Mouse (Mus musculus): Measurements from ENCODE around the gene Cyp2f2. TPM values are rescaled to one million over a fixed set of nuclear protein-coding genes. Genes with fewer than 3 reads are reported as not detected.

Cyp2f2 gene
- polyA plus RNA-seq, 1 experiment: not detected

GRCm38 (mm10) chr7:27166614-27167474 lies 47.1 kb downstream of the Cyp2f2 start, which contains the start of gene Egln2:
Gene Egln2 (minus strand): TSS chr7:27166802.
- TF ChIP-seq CTCF (IDR thresholded peaks at IDR 0.05; ENCODE audit: low read depth, low read length): no peak
- no peak for TF ChIP-seq POLR2A (IDR thresholded peaks at IDR 0.05; ENCODE audit: insufficient read depth, low read length)
- no peak for TF ChIP-seq EP300 (IDR thresholded peaks at IDR 0.05; ENCODE audit: insufficient read depth, low read depth, low read length)
- H3K27ac ChIP-seq (ENCODE audit: insufficient read depth, low read length): peak within 1 kb of the TSS; percentile 42; the same call in 1 of the 2 replicates
- H3K4me1 ChIP-seq (ENCODE audit: control insufficient read depth, insufficient read depth, low read length): no peaks in the 10 kb centered on the region
- H3K4me3 ChIP-seq (ENCODE audit: low read depth, low read length): peak within 1 kb of the TSS; percentile 97
- no peaks in the 10 kb centered on the region for H3K9me3 ChIP-seq (replicated peaks; ENCODE audit: control insufficient read depth, insufficient read depth, low read length, poor library complexity, severe bottlenecking)
- H3K9ac ChIP-seq (ENCODE audit: low read depth, poor library complexity, severe bottlenecking): peak within 1 kb of the TSS; percentile 82
- no peaks in the 10 kb centered on the region for H3K36me3 ChIP-seq (ENCODE audit: control insufficient read depth, insufficient read depth, low read length, poor library complexity, severe bottlenecking)
- no peaks in the 10 kb centered on the region for H3K27me3 ChIP-seq (ENCODE audit: control insufficient read depth, insufficient read depth, low read length, poor library complexity, severe bottlenecking)

- Histone ChIP-seq H3K36me3 (ENCODE audit: control insufficient read depth, insufficient read depth, low read length, poor library complexity, severe bottlenecking) (no peaks in the 10 kb centered on the region), H3K9me3 (replicated peaks; ENCODE audit: control insufficient read depth, insufficient read depth, low read length, poor library complexity, severe bottlenecking) (no peaks in the 10 kb centered on the region), H3K4me1 (ENCODE audit: control insufficient read depth, insufficient read depth, low read length) (no peaks in the 10 kb centered on the region), H3K27ac (ENCODE audit: insufficient read depth, low read length) (0 out of 2 replicates have a peak overlapping the region, but pooled peaks have one; percentile 14), H3K27me3 (ENCODE audit: control insufficient read depth, insufficient read depth, low read length, poor library complexity, severe bottlenecking) (no peaks in the 10 kb centered on the region), H3K9ac (ENCODE audit: low read depth, poor library complexity, severe bottlenecking) (no peak overlapping the region), H3K4me3 (ENCODE audit: low read depth, low read length) (no peak overlapping the region)
- TF ChIP-seq EP300 (IDR thresholded peaks at IDR 0.05; ENCODE audit: insufficient read depth, low read depth, low read length): no peak
- no peak for TF ChIP-seq CTCF (IDR thresholded peaks at IDR 0.05; ENCODE audit: low read depth, low read length)
- TF ChIP-seq POLR2A (IDR thresholded peaks at IDR 0.05; ENCODE audit: insufficient read depth, low read length): no peak
These were observed 47.9 kb downstream of the Cyp2f2 start for GRCm38 (mm10) chr7:27167475-27168094.

- Histone ChIP-seq H3K36me3 (ENCODE audit: control insufficient read depth, insufficient read depth, low read length, poor library complexity, severe bottlenecking) (no peaks in the 10 kb centered on the region), H3K4me1 (ENCODE audit: control insufficient read depth, insufficient read depth, low read length) (peaks cover 2% of the 10 kb centered on the region), H3K27ac (ENCODE audit: insufficient read depth, low read length) (no peak overlapping the region), H3K9ac (ENCODE audit: low read depth, poor library complexity, severe bottlenecking) (no peak overlapping the region), H3K27me3 (ENCODE audit: control insufficient read depth, insufficient read depth, low read length, poor library complexity, severe bottlenecking) (no peaks in the 10 kb centered on the region), H3K4me3 (ENCODE audit: low read depth, low read length) (no peak overlapping the region), H3K9me3 (replicated peaks; ENCODE audit: control insufficient read depth, insufficient read depth, low read length, poor library complexity, severe bottlenecking) (no peaks in the 10 kb centered on the region)
- no peak for TF ChIP-seq CTCF (IDR thresholded peaks at IDR 0.05; ENCODE audit: low read depth, low read length)
These were observed 48.7 kb downstream of the Cyp2f2 start for GRCm38 (mm10) chr7:27168371-27168770.

GRCm38 (mm10) chr7:27170981-27171380 lies 51.3 kb downstream of the Cyp2f2 start:
- Histone ChIP-seq H3K27me3 (ENCODE audit: control insufficient read depth, insufficient read depth, low read length, poor library complexity, severe bottlenecking) (no peaks in the 10 kb centered on the region), H3K9me3 (replicated peaks; ENCODE audit: control insufficient read depth, insufficient read depth, low read length, poor library complexity, severe bottlenecking) (no peaks in the 10 kb centered on the region), H3K9ac (ENCODE audit: low read depth, poor library complexity, severe bottlenecking) (no peak overlapping the region), H3K4me1 (ENCODE audit: control insufficient read depth, insufficient read depth, low read length) (peaks cover 5% of the 10 kb centered on the region), H3K36me3 (ENCODE audit: control insufficient read depth, insufficient read depth, low read length, poor library complexity, severe bottlenecking) (no peaks in the 10 kb centered on the region), H3K4me3 (ENCODE audit: low read depth, low read length) (no peak overlapping the region), H3K27ac (ENCODE audit: insufficient read depth, low read length) (no peak overlapping the region)
- no peak for TF ChIP-seq CTCF (IDR thresholded peaks at IDR 0.05; ENCODE audit: low read depth, low read length)
- no peak for TF ChIP-seq EP300 (IDR thresholded peaks at IDR 0.05; ENCODE audit: insufficient read depth, low read depth, low read length)
- TF ChIP-seq POLR2A (IDR thresholded peaks at IDR 0.05; ENCODE audit: insufficient read depth, low read length): no peak

GRCm38 (mm10) chr7:27174496-27174895 lies 54.8 kb downstream of the Cyp2f2 start:
- TF ChIP-seq CTCF (IDR thresholded peaks at IDR 0.05; ENCODE audit: low read depth, low read length): no peak
- no peak for TF ChIP-seq POLR2A (IDR thresholded peaks at IDR 0.05; ENCODE audit: insufficient read depth, low read length)
- no peak for TF ChIP-seq EP300 (IDR thresholded peaks at IDR 0.05; ENCODE audit: insufficient read depth, low read depth, low read length)
- H3K9ac ChIP-seq (ENCODE audit: low read depth, poor library complexity, severe bottlenecking): no peak overlapping the region
- no peaks in the 10 kb centered on the region for H3K36me3 ChIP-seq (ENCODE audit: control insufficient read depth, insufficient read depth, low read length, poor library complexity, severe bottlenecking)
- no peak overlapping the region for H3K4me3 ChIP-seq (ENCODE audit: low read depth, low read length)
- no peaks in the 10 kb centered on the region for H3K9me3 ChIP-seq (replicated peaks; ENCODE audit: control insufficient read depth, insufficient read depth, low read length, poor library complexity, severe bottlenecking)
- H3K4me1 ChIP-seq (ENCODE audit: control insufficient read depth, insufficient read depth, low read length): peaks cover 5% of the 10 kb centered on the region
- no peak overlapping the region for H3K27ac ChIP-seq (ENCODE audit: insufficient read depth, low read length)
- H3K27me3 ChIP-seq (ENCODE audit: control insufficient read depth, insufficient read depth, low read length, poor library complexity, severe bottlenecking): no peaks in the 10 kb centered on the region

GRCm38 (mm10) chr7:27174896-27175295 lies 55.2 kb downstream of the Cyp2f2 start:
- no peak overlapping the region for H3K4me3 ChIP-seq (ENCODE audit: low read depth, low read length)
- TF ChIP-seq CTCF (IDR thresholded peaks at IDR 0.05; ENCODE audit: low read depth, low read length) (no peak), POLR2A (IDR thresholded peaks at IDR 0.05; ENCODE audit: insufficient read depth, low read length) (no peak), EP300 (IDR thresholded peaks at IDR 0.05; ENCODE audit: insufficient read depth, low read depth, low read length) (no peak)
- H3K9ac ChIP-seq (ENCODE audit: low read depth, poor library complexity, severe bottlenecking): no peak overlapping the region
- no peaks in the 10 kb centered on the region for H3K9me3 ChIP-seq (replicated peaks; ENCODE audit: control insufficient read depth, insufficient read depth, low read length, poor library complexity, severe bottlenecking)
- peaks cover 5% of the 10 kb centered on the region for H3K4me1 ChIP-seq (ENCODE audit: control insufficient read depth, insufficient read depth, low read length)
- no peaks in the 10 kb centered on the region for H3K27me3 ChIP-seq (ENCODE audit: control insufficient read depth, insufficient read depth, low read length, poor library complexity, severe bottlenecking)
- H3K27ac ChIP-seq (ENCODE audit: insufficient read depth, low read length): no peak overlapping the region
- H3K36me3 ChIP-seq (ENCODE audit: control insufficient read depth, insufficient read depth, low read length, poor library complexity, severe bottlenecking): no peaks in the 10 kb centered on the region
